Mouse (Mus musculus) left cerebral cortex, adult 8-10 months (tissue): ENCODE data around the gene Gm21094. TPM values are rescaled to one million over a fixed set of nuclear protein-coding genes. Genes with fewer than 3 reads are reported as not detected.
"Not testable (repeated sequence)": the region's sequence is repeated elsewhere in the genome, so short reads cannot be mapped to it uniquely, and the experiment has no call there.

Source experiments
- DNase-seq, 2 experiments: peaks; one replicate each; pipeline ENCODE4 v3.0.0; 2022; ENCODE audit warnings: low spot score in 2 of 2
- total RNA-seq, 4 experiments: library from RNA; stranded (reverse); gene quantifications; 2 replicates each; pipeline ENCODE4 v1.2.4; 2022

The Gm21094 gene
- not detected for total RNA-seq

DNA sequence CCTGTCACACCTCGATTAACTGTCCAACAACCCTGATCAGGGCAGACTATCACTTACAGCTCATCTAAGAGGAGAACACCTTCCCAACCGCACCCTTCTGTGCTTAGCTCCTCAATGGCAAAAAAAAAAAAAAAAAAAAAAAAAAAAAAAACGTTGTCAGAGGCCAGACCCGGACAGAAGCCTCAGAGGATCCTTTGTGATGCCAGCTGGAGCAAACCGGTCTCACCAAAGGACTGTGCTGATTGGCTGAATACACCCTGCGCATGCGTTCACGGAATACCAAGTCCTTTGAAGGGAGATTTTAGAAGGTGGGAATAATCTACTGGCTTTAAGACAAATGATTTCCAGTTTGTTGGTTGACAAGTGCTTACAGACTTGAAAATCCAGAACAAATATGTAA, at the start of gene Gm21094:
Gene Gm21094 (minus strand): TSS at position 101 of the 400 bp plus-strand sequence.
- DNase-seq, result not testable (repeated sequence)
